Mouse (Mus musculus): ENCODE data around the gene Tprkb. TPM values are rescaled to one million over a fixed set of nuclear protein-coding genes. Genes with fewer than 3 reads are reported as not detected.
"Not testable (repeated sequence)": the region's sequence is repeated elsewhere in the genome, so short reads cannot be mapped to it uniquely, and the experiment has no call there.

The Tprkb gene
- total RNA-seq, 2 experiments from 2014 or later: 80.4 to 90.2 TPM

DNA sequence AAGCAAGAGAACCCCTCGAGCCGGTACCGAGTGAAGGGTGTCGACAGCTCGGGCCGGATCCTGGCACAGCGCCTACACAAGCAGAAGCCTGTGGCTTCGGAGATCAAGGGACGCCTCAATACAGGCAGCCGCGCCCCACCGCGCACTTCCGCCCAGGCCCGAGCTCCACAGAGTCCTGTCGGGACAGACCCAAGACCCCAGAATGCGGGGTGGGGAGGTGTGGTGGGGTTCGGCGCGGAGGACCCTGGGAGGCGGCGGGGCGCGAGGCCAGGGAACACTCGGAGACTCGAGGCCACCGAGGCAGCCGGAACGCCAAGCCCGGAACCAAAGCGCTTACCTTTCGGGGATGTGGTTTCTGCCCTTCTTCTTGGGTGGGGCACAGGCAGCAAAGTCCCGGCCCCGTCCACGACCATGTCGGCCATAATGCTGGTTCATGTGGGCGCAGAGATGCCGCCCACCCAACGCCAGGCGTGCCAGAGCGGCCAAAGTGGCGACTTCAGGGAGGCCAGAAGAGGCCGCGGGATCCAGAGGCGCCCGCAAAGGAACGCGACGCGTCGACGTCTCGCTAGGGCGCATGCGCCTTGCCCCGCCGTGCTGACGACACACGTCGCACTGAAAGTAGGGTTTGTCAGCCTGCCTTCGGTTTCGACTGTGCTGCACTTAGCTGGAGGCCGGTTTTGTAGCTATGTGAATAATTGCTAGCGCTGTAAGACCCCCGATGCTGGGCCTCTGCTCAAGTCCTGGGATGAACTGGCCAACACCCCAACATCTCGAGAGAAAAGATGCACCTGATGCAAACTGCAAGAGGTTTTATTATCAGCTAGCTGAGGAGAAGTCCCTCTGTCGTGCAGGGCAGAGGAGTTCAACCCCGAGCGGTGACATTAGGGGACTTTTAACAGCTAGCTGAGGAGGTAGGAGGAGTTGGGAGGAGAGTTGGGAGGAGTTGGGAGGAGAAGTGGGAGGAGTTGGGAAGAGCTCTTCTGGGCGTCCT lies 49.7 kb downstream of the Tprkb start, which contains the start of gene Dusp11:
TSS of gene Dusp11 (minus strand) at position 567 of the 991 bp plus-strand sequence.
- Histone ChIP-seq H3K4me3 (peak within 1 kb of the TSS; percentile 70), H3K27ac (peak within 1 kb of the TSS; percentile 98)
- peak; percentile 11; the same call in 1 of the 2 replicates for TF ChIP-seq CTCF (conservative IDR thresholded peaks at IDR 0.05)
- DNase-seq (ENCODE audit: low spot score in 2 of 2): peak; percentile 93 to 94

DNA sequence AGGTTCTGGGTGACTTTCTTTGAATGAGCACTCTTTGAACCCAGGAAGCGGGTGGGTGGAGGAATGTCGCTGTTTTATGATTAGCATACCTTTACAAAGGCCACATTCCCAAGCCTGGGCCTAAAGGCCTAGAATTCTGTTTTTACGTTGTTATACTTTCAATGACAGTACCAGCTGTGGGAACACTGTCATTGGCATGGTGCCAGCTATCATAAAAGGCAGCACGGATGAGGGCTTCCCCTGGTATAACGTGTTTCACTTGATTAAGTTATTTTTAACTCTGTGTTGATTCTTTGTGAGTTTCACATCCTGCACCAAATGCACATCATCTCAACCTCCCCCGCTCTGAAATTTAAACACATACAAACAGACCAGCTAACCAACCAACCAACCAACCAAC lies 54.4 kb downstream of the Tprkb start:
- DNase-seq (ENCODE audit: low spot score in 2 of 2); H3K4me3 ChIP-seq; H3K27ac ChIP-seq: not testable (repeated sequence)

DNA sequence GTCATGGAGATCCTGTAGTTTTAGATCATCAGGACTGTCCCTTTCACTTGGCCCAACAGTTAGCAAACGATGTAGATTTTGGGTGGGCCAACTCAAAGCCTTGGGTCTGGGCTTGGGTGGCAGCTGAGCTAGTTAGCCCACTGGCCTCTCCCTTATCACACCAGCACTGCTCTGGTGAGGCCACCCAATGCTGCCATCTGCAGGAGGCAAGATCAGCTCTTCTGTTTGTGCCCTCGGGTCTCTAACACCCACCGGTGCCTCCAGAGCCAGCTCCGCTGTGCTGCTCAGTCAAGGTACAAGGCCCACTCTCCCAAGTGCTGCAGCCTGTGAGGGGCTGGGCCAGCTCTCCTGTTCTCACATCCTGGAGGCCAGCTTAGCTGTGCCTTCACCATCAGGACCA lies 55.0 kb downstream of the Tprkb start:
- Histone ChIP-seq H3K4me3 (no peak overlapping the region), H3K27ac (no peak overlapping the region)
- no peak for DNase-seq (ENCODE audit: low spot score in 2 of 2)
- TF ChIP-seq CTCF (conservative IDR thresholded peaks at IDR 0.05): peak; percentile 41

DNA sequence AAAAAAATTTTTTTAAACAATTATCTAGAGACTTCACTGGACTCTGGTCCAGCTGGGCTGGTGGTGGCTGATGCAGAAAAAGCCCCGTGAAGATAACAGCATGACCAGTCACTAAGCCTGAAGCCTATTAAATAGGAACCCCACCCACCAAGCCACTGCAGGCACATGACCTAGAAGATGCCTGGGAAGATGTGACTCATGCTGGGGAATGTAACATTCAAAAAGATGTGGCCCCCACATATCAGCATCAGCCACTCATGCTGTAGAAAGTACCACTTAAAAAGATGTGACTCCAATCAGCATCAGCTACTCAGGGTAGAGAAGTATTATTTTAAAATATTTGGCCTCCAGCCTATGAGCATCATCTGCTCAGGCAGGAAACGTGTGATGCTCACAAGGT lies 58.2 kb downstream of the Tprkb start:
- Histone ChIP-seq H3K4me3 (no peak overlapping the region), H3K27ac (no peak overlapping the region)
- no peak for DNase-seq (ENCODE audit: low spot score in 2 of 2)
- TF ChIP-seq CTCF (conservative IDR thresholded peaks at IDR 0.05): no peak

DNA sequence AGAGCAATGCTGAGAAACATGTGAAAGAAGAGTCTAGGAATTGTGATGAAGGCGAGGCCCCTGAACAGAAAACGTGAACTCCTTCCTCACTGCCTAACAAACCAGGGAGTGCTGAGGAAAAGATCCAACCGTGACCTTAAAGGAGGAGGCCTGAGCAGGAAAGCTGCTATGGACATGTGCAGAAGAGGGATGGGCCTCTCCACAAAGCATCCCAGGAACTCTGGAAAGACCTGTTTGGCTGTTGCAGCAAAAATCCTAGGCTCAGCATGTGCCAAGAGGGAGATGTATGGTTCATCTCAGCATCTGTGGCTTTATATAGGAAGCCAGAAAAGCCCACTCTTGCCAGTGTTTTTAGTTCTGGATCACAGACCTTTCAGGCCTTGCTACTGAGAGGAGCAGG lies 61.0 kb downstream of the Tprkb start:
- DNase-seq (ENCODE audit: low spot score in 2 of 2): no peak
- Histone ChIP-seq H3K27ac (no peak overlapping the region), H3K4me3 (no peak overlapping the region)
- TF ChIP-seq CTCF (conservative IDR thresholded peaks at IDR 0.05): no peak

DNA sequence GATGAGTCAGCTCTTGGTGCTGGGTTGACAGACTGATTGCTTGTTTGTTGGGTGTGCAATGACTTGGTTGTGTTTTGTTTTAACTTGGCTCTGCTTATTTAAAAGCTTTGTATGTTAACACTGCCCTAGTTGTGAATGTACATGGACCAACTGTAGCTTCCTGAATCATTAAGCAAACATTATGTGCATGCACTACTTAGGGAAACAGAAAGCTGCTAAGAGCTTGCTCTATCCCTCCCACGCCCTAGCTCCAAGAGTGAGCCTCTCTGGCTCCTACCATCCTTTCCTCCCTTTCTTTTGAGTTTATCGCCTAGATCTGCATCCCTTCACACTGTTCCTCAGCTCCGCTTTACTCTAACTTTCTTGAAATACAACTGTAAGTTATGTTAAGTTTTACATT lies 61.7 kb downstream of the Tprkb start:
- no peak for DNase-seq (ENCODE audit: low spot score in 2 of 2)
- H3K27ac ChIP-seq: no peak overlapping the region
- TF ChIP-seq CTCF (conservative IDR thresholded peaks at IDR 0.05): no peak
- no peak overlapping the region for H3K4me3 ChIP-seq

DNA sequence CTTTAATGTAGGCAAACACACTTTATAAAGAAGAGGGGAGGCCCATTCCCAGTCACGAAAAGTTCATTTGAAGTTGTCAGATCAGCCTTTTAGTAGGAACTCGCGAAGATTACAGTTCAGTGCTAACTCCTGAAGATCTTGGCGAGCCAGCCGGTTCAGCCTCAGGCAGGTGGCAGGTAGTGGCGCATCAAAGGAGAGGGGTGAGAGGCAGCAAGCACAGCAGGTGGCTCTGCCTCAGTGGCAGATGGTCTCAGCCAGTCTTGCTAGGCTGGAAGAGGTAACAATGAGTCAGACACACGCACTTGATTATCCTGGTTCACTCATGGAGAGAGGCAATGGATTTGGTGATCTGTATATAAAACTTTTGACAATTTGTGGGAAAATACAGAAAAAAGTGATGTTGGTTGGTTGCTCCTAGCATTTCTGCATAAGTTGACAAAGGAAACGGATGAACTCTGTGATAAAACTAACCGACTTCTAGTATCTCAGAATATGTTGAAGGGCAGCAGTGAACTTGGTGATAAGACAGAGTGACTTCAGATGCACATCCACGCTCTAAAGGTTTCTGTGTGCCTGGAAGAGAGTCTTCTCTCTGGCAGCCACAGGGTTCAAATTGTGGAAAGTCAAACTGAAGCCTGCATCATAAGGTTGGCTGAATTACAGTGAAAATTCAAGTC lies 63.4 kb downstream of the Tprkb start:
- TF ChIP-seq CTCF (conservative IDR thresholded peaks at IDR 0.05): no peak

DNA sequence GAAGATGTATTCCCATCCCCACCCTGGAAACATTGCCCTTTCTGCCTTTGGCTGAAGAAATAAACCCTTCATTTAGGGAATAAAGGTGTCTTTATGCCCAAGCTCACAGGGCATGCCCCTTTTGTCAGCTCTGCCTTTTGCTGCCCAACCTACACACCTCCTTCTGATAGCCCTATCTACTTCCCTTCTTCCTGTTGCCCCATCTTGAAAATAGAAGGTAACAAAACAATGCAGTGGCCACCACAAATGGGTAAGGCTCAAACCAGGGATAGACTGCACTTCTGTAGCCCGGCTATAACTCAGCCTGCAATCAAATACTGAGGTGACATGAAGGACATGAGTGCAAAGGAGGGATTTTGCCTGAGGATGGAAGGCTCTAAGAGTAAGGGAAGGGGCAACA lies 64.1 kb downstream of the Tprkb start:
- DNase-seq (ENCODE audit: low spot score in 2 of 2): no peak
- H3K27ac ChIP-seq: no peak overlapping the region
- H3K4me3 ChIP-seq: no peak overlapping the region
- no peak for TF ChIP-seq CTCF (conservative IDR thresholded peaks at IDR 0.05)

More for the DNA sequence above, 63.4 kb downstream of the Tprkb start:
- Histone ChIP-seq H3K27ac (no peak overlapping the region), H3K4me3 (no peak overlapping the region)
- DNase-seq (ENCODE audit: low spot score in 2 of 2): no peak

DNA sequence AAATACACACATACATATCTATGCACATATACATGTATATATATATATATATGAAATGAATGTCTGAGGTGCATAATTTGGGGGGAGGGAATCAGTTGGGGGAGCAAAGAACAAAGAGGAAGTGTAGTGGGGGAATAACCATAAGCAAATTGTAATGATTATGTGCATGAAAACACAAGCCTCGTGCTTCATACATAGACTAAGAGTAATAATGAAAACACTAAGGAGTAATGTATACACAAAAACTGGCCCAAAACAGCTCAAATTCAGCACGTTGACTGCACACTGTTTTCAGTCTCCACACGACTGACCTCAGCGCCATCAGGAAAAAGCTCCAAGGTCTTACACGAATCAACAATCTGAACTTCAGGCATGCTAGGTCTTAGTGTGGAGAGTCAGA lies 64.6 kb downstream of the Tprkb start:
- no peak for TF ChIP-seq CTCF (conservative IDR thresholded peaks at IDR 0.05)
- DNase-seq (ENCODE audit: low spot score in 2 of 2): no peak
- no peak overlapping the region for H3K4me3 ChIP-seq
- no peak overlapping the region for H3K27ac ChIP-seq

DNA sequence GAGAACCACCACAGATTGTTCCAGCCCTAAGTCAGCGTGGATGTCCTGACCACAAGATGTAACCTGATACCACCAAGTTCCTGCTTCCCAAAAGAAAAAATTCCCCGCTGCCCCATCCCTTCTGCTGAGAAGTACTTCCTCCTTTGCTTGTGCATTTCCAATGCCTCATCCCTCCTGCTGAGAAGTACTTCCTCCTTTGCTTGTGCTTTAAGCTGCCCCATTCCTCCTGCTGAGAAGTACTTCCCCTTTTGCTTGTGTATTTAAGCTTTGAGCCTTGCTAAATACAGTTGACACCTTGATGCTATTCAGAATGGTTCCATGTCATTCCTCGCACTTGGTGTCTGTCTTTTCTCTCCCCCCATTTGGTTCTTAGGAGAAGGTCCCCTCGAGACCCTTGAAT lies 67.1 kb downstream of the Tprkb start:
- not testable (repeated sequence) for H3K4me3 ChIP-seq; H3K27ac ChIP-seq; DNase-seq (ENCODE audit: low spot score in 2 of 2)

Other genes starting within 250 kb of the Tprkb start
- gene Nat8f7, start 198.7 kb upstream of the Tprkb start, total RNA-seq (2021): 1 to 10 TPM; 3.7 to 4.8 TPM
- 1 to 10 TPM; 1.2 to 3.0 TPM for gene Nat8f3, start 146.1 kb upstream of the Tprkb start, total RNA-seq (2021)
- 1 to 10 TPM in 1 of 2 experiments, under 1 TPM in 1; 0.88 to 1.7 TPM for gene Nat8f6, start 90.9 kb upstream of the Tprkb start, total RNA-seq (2021)
- 1 to 10 TPM; 5.6 to 6.8 TPM for gene Nat8f5, start 90.9 kb upstream of the Tprkb start, total RNA-seq (2021)
- gene Nat8, start 79.8 kb upstream of the Tprkb start, total RNA-seq (2021): 1 to 10 TPM; 4.6 TPM
- 1 to 10 TPM; 2.6 to 3.0 TPM for gene Nat8f2, start 42.7 kb upstream of the Tprkb start, total RNA-seq (2021)
- gene Nat8f4, start 7.0 kb upstream of the Tprkb start, total RNA-seq (2021): 1 to 10 TPM; 7.7 to 7.9 TPM
- 10 to 100 TPM; 30.2 to 31.2 TPM for gene Nat8f1, start 3.8 kb downstream of the Tprkb start, total RNA-seq (2021)
- gene Dusp11, start 49.8 kb downstream of the Tprkb start, total RNA-seq (2021): 10 to 100 TPM; 77.9 to 85.5 TPM
- gene Figla, start 104.3 kb downstream of the Tprkb start, total RNA-seq (2021): not detected
- 100 to 1,000 TPM; 277 to 286 TPM for gene Add2, start 116.8 kb downstream of the Tprkb start, total RNA-seq (2021)

Measured in layer of hippocampus, adult 2 months (tissue).